Mouse (Mus musculus): ENCODE data around the gene Fto.
A peak's percentile ranks its signal among the peaks of the same experiment; 100 is the strongest.

Gene Fto

GRCm38 (mm10) chr8:91611723-91612362 lies 298.5 kb downstream of the Fto start:
- no peak for DNase-seq (ENCODE audit: low read depth, low spot score)

DNA sequence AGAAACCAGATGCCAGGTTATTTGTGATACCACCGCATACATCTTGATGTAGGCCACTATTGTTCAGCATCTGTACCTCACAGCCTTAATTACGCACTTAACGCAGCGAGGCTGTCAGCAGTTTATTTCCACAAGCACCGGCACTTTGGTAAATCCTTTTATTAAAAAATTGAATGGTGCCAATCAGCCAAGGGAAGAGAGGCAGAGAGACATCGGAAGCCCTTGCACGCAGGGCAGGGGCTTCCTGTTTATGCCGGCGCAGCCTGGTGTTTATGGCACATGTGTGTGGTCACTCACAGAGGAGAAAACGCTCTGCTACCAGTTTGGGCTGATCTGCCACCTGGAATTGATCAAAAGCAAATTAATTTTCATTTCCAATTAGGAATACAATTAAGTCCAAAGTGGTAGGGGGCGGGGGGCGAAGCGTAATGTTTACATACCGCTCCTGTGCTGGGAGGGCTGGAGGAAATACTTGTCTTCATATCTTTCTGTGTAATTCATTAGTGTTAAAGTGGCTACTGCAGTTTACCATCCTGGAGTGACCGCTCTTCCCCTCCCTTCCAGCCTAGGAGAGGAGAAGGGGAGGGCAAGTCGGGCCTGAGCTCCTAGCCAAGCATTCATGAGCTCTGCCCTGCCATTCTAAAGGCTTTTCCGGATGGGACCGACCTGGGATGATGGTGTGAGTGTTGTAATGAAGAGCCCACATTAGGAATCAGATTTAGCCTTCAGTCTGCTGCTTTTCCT lies 299.2 kb downstream of the Fto start:
- DNase-seq (ENCODE audit: low read depth, low spot score) = no peak

- no peak for DNase-seq (ENCODE audit: low read depth, low spot score)
Observed at GRCm38 (mm10) chr8:91613603-91614002, 300.3 kb downstream of the Fto start.

- no peak for DNase-seq (ENCODE audit: low read depth, low spot score)
Observed at GRCm38 (mm10) chr8:91615196-91615595, 301.9 kb downstream of the Fto start.

DNA sequence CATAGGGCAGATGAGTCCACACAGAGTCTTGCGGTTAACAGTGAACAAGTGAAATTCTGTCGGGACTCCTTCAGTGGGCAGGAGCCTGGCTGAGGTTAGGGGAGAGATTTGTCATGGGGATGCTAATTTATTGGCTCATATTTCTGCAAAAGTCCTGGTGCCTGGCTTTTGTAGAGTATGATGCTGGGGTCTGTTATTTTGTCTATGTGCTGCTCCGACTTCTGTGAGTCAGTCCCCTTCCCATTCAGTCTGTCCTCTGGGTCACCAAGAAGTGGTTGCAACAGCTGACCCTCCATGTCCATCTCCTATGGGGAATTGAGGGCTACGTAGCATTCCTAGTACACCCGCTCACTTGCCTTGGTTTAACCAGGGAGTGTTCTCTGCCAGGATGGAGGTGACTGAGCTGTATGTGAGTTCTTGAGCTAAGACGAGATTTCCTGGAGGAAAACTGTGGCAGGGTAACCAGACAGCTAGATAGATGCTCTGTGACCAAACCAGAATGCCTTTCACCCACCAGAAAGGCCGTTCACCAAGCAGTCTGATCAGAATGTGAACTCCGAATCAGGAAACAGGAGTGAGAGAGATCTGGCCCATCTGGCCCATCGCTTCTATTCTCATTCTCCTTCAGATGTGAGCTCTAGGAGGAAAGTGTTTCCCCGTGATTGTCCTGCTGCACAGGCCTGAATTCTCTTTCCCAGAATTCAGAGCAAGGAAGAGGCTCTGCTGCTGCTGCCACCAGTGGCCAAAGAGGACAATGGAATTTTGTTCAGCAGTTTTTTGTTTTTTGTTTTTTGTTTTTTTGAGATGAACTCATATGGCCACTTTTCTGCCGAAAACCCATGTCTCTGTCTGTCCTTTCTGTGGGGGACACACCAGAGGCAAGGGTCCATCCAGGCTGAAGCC lies 302.7 kb downstream of the Fto start:
- DNase-seq (ENCODE audit: low read depth, low spot score) = no peak

DNA sequence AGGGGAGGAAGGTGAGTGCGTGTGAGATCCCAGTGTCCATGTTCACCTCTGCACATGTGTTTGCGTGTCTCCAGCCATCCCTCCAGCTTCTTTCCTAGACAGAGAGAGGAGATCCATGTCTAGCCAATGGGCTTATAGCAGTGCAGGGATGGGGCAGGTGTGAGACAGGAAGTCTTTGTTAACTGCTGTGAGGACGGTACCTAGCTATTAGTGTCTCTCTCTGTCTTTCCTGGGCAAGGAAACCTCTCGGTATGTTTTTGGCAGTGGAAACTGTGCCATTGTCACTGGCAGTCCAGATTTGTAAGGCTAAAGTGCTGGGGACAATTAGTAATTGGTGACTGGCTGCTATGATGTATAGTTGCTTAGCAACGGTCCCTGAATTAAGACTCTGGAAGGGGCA lies 304.4 kb downstream of the Fto start:
- DNase-seq (ENCODE audit: low read depth, low spot score) = no peak

- no peak for DNase-seq (ENCODE audit: low read depth, low spot score)
Observed at GRCm38 (mm10) chr8:91622757-91623156, 309.4 kb downstream of the Fto start.

- peak; percentile 17 for DNase-seq (ENCODE audit: low read depth, low spot score)
Observed at GRCm38 (mm10) chr8:91625686-91626558, 312.6 kb downstream of the Fto start.

- peak; percentile 45 for DNase-seq (ENCODE audit: low read depth, low spot score)
Observed at GRCm38 (mm10) chr8:91629594-91629993, 316.3 kb downstream of the Fto start.

DNA sequence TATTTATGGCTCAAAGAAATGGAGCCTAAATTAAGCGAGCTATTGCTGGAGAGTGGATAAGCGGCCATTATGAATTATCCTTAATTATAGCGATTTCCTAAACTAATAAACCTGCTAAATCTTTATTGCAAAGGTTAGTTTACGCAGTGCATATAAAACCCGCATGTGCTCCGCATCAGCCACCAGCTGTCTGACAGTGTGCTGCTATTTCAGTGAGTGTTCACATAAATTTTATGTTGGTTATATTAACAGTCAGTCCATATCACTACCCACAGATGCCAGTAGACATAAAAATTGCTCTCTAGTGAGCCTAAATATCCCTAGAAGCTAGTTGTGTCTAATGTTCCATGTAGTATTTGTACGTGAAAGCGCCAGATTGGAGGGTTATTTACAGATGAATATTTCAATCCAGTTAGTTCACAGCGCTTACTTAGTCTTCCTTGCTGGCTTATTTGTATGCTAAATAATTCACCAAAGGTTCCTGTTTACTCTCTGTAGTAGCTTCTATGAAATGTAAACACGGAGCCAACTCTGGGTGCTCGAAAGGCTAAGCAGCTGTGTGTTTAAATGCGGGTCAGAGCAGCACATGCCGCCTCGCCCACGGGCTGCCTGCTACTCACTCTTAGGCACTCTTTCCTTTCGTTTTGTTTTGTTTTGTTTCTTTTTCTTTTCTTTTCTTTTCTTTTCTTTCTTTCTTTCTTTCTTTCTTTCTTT lies 317.2 kb downstream of the Fto start:
- DNase-seq (ENCODE audit: low read depth, low spot score) = no peak

GRCm38 (mm10) chr8:91632411-91632810 lies 319.1 kb downstream of the Fto start:
- DNase-seq (ENCODE audit: low read depth, low spot score) = no peak

DNA sequence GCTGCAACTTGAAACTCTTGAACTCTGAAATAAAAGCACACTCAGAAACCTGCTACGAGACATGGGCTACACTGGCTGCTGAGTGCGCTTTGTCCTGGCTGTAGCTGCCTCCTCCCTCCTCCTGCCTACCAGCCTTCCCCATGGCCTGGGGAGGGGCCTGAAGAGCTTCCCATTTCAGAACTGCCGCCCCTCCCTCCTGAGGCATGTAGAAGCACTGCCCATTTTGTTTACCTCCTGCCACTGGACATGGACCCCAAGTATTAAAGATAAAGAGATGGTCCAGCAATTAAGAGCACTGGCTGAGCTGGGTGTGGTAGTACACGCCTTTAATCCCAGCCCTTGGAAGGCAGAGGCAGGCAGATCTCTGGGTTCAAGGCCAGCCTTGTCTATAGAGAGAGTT lies 322.1 kb downstream of the Fto start:
- peak; percentile 12 for DNase-seq (ENCODE audit: low read depth, low spot score)

DNA sequence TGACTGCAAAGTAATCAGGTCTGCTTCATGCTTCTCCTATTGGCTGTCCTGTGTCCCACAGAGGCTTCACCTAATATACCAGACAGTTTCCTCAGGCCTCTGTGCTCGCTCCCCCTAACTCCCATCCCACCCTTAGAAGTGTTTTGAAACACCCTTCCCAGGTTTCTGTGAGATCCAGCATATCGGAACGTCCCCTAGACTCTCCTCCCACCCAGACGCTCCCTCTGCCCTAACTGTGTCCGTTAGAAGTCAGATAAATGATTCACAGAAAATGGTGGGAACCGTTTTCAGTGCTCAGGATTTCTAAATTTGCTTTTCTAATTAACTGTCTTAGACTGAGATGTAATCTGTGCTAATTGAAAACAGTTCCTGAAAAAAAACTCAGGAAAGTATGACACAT lies 323.6 kb downstream of the Fto start:
- no peak for DNase-seq (ENCODE audit: low read depth, low spot score)

GRCm38 (mm10) chr8:91637684-91638083 lies 324.4 kb downstream of the Fto start:
- no peak for DNase-seq (ENCODE audit: low read depth, low spot score)

- no peak for DNase-seq (ENCODE audit: low read depth, low spot score)
Observed at GRCm38 (mm10) chr8:91638256-91638655, 324.9 kb downstream of the Fto start.

DNA sequence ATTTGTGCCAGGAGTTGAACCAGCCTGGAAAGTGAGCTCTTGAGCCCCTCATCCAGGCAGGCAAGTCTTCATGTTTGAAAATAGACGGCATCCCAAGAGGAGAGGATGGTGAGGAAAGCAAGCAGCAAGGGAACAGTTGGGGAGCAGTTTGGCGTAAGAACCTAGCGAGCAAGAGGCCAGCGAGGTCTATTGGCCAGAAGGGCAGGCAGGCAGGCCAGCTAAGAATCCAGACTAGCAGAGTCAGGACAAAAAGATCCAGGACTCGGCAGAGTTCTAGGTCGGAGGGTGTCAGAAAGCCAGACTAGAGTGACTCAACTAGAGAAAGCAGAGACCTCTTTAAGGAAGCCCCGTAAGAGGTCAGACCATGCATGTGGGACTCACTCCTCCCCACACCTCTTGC lies 327.1 kb downstream of the Fto start:
- no peak for DNase-seq (ENCODE audit: low read depth, low spot score)

DNA sequence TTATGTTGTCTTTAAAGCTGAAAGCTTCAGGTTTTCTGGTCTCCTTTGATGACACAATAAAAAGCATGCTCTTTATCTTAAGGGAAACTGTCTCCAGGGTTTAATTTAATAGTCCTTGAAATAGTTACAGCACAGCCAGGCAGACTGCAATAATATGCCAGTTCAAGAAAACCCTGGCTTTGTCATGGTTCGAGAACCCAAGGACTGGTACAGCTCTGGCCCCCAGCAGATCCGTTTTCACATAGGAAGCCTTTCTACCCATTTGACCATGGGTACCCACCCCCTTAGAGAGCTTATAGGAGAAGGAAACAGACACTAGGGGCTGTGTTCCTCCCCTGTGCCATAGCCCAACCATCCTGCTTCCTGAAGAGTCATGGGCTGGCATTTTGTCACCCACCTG lies 332.2 kb downstream of the Fto start:
- no peak for DNase-seq (ENCODE audit: low read depth, low spot score)

DNA sequence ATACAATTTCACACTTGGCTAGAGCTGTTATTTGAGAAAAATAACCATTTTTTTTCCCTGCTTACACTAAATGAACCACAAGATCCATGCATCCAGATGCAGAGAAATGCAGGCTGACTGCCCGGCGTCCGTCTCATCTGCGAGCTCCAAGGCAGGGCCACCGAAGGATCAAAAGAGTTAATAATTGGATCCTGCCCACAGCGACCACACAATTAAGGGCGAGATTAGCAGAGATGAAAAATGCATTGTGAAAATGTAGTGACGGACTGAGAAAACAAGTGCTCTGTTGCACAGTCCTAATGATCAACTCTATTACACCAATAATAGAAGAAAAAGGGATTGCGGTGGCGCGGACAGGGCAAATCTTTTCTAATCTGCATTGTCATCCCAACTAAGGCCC lies 334.6 kb downstream of the Fto start:
- no peak for DNase-seq (ENCODE audit: low read depth, low spot score)

DNA sequence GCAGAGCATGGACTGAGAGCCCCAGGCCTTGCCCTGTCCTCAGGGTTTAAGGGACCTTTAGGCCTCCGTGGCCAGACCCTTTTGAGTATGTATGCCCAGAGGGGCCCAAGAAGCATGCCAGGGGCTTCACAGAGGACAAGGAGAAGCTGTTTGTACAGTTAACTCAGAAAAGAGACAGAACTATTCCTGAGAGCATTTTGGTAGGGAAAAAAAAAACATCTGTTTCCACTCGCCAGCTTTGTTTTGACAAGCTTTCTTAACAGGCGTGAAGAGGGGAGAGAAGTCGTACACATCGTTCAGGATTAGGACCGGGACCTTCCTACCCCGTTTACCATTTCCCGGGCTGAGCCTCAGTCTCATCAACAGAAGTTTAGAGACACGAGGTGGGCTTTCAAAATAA lies 335.5 kb downstream of the Fto start:
- DNase-seq (ENCODE audit: low read depth, low spot score) = no peak

GRCm38 (mm10) chr8:91653561-91653960 lies 340.2 kb downstream of the Fto start:
- DNase-seq (ENCODE audit: low read depth, low spot score) = no peak

- DNase-seq (ENCODE audit: low read depth, low spot score) = no peak
Observed at GRCm38 (mm10) chr8:91657381-91657780, 344.1 kb downstream of the Fto start.

Measured in ES-CJ7 (cell line).